Mouse (Mus musculus) erythroblast, embryonic 14.5 days (primary cell): ENCODE measurements at regions not wholly inside any gene's neighbourhood (a gene's known extent, or its start where the extent isn't known, plus 50 kb on each side); places are given as distances from the start of the nearest gene placed in this dataset.

Experiments used
- GATA1 ChIP-seq: IDR thresholded peaks from 2 replicates; pipeline ENCODE4 v1.6.1; 2012; ENCODE audit warnings: low read length, inconsistent platforms, mixed read lengths
- TAL1 ChIP-seq: IDR thresholded peaks from 3 replicates; pipeline ENCODE4 v1.6.1; 2012; ENCODE audit warnings: low read length, inconsistent platforms, mixed read lengths

DNA sequence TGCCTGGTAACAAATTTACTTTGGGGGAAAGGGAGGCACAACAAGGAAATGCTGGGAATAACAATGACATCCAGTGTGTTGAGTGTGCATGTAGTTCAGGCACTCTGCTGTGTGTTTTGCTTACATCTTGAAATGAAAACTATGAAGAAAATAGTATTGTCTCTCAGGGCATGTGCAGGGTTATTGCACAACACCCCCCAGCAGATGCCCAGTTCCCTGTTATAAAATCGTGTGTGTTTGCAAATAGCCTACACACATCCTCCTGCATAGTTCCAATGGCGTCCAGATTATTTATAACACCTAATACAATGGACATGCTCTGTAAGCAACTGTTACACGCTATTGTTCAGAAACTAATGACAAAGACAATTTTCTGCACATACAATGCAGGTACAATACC lies 220.0 kb upstream of the Pgrmc2 start:
- TF ChIP-seq TAL1 = no peak
- TF ChIP-seq GATA1 = no peak
